Mouse (Mus musculus) NIH3T3 (cell line): ENCODE measurements around the gene Stx18.

Experiments used
- DNase-seq: peaks from one replicate; pipeline ENCODE4 v3.0.0-alpha.2; 2012; ENCODE audit warnings: low read depth

Stx18 gene

DNA sequence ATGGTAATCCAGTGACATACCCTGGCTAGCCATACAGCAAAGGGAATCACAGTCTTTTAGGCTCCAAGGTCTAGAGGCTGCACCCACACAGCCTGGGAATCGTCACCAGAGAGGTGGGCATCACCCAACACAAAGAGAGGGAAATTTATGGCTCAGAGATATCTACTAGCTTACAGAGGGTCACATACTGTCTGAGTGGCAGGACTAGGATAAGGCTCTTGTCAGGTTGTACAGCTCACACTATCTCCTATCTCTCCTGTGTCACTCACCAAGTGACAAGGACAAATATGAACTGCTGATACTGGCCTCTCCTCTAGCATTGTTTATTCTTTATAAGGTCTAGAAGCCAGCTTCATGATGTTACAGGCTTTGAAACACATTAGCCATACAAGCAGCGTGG lies 90.8 kb downstream of the Stx18 start:
- DNase-seq: no peak

DNA sequence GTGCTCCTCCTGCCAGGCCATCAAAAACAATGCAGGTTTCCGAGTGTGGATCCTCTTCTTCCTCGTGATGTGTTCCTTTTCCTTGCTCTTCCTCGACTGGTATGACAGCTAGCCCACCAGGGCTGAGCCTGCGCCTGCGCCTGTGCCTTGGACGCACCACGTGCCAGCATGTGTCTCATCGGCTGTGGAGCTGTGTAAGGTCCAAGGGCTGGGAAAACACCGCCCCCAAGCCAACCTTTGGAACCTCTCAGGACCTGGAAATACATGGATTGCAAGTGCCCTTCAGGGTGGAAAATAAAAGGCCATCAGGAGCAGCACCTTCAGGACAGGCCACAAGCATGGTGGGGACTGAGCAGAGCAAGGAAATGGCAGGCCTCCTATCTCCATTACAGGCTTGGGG lies 97.7 kb downstream of the Stx18 start:
- DNase-seq: no peak

DNA sequence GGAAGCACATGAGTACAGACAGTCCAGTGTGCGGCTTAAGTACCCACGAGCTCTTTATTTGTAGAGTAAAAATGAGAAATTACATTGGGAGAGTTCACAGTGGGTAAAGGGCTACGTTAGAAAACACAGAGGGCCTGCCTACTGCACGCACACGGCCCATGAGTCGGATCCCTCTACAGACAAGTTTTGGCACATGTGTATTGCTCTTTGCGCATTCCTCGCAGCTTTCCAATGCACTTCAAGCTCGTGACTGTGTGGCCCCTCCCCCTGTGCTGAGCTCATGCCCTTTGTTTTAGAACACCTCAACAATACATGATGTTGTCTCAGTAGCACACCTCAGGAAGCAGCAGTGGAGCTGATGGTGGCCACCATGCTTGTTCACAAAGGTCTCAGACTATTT lies 98.6 kb downstream of the Stx18 start:
- DNase-seq: no peak

DNA sequence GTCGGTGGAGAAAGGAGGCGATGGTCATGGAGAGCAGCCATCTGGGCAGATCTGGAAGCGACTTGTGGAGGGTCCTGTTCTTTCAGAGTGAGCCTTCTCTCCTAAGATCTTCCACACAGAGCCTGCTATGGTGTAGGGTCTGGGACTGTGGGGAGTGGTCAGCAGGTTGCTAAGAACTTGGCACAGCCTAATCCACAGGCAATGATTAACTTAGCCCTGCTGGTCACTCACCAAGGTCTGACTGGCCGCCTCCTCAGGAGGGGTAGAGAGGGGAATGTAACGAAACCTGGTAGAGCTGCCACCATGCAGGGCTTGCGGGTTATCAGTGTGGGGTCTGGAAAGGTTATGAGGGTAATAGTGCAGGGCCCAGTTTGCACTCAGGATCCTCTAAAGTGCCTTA lies 102.4 kb downstream of the Stx18 start:
- no peak for DNase-seq

DNA sequence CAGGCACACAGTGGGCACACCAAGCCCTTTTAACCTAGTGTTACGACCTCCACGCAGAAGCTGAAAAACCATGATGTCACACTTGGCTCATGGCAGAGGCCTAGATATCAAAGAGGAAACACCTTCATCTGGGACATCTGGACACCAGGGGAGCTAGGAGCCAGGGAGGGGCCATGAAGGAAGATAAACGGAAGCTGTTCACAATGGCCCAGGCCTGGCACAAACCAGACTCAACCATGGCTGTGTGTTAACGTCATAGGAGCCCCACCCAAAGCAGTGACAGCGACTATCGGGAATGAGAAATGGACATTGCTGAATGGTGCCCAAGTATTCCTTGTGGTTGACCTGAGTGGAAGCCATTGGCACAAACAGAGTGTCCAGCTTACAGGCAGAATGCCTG lies 108.0 kb downstream of the Stx18 start:
- peak; percentile 40 for DNase-seq

DNA sequence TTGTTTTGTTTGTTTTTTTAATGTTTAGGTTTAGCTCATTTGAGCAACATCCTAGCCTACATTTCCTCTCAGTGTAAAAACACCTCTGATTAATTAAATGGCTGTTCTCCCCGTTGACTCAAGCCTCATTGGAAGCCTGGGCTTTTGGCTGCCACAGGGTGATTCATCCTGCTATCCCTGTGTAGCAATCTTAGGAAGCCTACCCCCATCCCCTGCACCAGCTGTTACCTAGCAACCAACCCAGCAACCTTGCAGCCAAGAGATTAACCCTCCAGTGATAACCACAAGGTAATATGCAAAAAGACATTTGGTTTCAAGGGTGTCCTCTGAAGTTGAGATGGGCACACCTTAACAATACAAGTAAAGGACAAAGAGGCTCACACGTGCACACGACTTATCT lies 112.7 kb downstream of the Stx18 start:
- DNase-seq: peak; percentile 87

DNA sequence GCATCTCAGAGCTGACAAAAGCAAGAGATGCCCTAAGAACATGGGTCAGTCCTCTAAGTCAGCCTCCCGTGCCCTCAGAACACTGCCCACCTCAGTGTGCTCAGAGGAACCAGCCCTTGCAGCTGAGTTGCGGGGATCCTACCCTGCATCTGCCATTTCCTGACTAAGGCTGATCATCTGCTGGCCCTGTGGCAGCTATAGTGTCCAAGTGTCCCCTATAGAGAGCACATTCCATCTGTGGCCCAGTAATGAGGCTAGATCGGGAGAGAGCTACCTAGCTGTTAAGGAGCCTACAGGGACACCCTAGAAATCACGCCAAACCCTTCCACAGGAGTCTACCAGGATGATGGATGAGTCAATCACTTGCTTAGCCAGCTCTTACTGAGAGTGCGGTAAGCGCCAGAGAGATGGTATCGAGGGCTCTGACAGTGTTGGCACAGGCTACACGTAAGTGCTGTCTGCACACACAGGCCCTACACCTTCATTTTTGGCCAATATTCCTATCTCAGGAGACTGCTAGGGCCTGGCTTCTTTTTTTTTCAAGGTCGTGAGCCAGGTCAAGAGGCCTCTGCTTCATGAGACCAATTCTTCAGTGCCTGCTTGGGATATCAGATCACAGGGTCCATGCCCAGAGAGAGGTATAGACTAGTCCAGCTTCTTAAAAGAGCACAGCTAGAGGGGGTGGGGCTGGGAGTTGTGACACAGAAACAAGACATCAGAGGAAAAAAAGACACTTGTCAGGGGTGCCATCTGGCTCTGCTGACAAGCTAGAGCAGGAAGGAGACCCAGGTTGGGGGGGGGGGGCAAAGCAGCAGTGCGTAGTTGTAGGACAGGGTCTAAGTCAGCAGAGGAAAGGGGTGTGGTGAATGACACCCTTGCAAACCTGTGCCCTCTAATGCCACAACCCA lies 113.9 kb downstream of the Stx18 start:
- peak; percentile 45 for DNase-seq

DNA sequence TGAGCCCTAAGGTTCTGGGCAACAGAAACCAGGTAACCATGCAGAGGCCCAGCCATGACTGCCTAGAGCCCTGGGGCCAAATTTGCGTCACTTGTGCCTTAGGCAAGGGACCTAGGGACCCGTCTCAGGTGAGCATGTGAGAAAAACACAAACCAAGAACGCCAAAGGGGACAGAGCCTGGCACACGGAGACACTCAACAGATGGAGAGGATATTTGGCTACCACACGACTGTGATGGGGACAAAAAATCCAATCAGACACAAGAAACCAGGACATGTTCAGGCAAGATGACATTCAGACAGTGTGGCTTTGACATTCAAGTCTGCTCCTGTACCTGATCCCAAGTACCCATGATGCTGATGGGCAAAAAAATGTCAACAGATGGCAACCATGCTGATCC lies 115.1 kb downstream of the Stx18 start:
- DNase-seq: no peak

DNA sequence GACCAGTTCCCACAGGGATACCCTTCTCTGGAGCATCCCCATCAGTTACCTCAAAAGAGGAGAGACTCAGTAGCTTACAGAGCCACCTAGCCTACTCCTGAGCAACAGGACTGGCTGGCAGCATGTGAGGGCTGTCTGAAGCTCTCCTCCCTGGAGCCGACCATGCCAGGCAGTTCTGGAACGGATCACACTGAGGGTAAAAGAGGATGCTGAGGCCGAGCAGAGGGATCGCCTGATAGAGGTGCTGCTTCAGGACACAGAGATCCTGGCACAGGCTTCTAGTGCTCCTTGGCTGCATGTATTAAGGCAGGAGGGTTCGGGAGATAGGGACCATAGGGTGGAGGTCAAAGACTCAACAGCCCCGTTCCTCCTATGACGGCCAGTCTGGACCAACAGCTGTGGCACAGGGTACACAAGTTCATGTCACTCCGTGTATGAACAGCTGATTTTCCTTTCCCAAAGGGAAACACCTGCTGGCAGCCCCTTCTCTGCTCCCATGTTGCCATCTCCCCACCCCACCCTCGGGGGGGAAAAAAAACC lies 119.0 kb downstream of the Stx18 start:
- no peak for DNase-seq

DNA sequence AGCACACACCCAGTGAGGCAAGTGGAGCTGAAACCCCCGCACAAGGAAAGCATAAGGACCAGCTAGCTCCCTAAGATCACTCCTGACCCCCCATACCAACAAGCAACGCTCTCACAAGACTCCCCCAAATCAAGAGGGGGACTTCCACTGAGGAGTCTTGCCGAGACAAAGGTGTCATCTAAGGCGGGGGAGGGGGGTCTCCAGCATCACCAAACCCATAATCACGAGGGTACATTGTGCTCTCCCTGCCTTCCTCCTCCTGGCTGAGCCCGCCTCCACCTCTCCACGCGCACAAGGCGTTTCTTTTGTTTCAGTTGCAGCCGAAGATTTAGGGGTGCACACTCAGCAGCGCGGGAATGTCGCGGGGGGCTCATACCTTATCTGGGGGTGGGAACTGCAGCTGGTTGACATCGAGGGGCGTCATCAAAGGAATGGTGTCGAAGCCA lies 120.0 kb downstream of the Stx18 start:
- DNase-seq: no peak

DNA sequence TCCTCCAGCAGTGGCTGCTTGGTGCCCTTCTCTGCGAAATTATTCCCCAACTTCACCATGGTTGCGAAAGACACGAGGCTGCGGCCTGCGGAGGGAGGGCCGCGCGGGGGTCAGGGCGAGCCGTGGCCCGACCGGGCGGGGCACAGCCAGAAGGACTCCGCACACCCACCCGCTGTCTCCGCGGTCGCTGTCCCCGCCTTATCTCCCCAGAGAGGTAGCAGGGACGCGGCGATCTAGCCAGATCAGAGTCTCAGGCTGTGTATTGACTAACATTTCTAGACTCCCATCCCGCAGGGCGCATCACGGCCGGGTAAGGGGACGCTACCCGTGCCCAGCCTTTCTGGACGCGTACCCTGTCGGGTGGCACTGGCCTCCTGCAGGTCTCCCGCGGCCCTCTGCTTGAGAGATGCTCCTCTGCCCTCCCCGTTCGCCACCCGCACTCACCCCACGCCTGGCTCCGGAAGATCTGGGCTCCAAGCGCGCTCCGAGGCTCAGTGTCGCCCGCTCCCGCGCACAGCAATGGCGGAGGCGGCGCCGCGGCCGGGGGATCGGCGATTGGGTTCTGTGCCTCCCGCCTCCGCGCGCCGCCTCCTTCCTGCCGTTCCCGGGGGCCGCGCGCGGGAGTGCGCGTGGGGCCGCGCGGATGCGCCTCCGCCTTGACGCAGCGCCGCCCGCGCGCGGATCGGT lies 120.5 kb downstream of the Stx18 start:
- DNase-seq: peak; percentile 78

DNA sequence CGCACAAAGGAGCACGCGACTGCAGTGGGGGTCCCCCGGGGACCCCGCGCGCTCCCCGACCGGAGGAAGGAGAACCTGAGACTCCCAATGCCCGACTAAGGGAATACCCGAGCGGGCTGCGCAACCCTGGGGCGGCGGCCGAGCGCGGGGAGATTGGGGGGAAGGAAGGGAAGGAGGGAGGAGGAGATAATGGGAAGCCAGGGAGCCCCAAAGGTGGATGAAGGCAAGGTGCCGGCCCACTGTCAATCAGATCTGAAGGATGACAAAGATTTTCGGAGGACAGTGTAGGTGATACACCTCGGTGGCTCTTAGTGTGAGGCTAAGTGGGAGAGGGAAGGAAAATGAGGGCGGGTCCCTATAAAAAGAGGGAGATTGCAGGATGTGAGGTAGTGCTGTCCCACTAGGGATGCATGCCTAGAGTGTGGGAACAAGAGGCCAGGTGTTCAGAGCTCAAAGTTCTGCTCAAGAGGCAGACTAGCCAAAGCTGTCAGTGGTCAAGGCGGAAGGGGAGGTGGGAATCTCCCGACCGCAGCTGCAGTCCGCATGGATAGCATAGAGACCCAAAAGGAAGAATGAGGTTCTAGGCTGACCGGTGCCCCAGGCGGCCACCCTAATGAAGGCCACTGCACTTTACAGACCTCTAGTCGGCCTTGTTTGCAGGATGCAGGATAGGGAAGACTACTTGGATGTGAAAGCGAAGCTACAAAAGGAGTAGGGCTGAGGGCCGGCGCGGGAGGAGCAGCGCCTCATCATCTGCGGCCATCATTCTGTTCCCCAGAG lies 121.3 kb downstream of the Stx18 start, which contains the start of gene Nsg1:
Gene Nsg1, minus strand, starts transcription at position 274 of the 780 bp plus-strand sequence.
- no peak for DNase-seq

DNA sequence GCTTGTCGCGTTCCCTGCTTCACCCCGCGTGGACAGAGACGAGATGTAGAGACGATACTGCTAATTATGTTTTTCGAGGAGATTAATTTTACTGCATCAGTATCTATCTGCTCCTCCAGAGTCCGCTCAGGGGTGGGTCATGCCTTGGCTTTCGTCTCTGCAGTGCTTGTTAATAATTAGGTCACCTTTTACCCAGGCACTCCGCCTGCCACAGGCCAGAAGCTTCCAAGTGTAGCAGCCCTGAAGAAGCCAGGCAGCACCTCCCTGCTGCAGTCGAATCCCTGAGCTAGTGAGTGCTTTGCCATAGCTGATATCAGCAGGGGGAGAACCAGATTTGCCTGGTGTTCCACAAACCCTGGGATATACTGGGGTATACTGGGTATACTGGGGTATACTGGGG lies 130.0 kb downstream of the Stx18 start:
- DNase-seq: no peak

DNA sequence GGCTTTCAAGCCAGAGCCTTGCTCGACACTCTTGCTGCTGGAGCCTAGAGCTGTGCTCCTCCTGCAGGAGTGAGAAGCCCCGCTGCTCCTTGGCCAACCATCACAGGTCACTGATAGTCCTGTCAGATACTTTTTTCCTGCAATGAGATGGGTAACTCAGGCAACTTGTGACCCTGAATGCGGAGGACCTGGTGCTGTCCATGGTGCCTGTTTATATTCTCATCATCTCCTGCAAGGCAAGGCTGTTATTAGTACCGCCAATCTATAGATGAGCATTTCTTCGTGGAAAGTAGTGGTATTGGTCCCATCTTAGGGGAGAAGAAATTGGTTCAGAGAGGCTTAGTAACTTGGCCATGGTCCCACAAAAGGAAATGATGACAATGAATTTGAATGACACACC lies 135.2 kb downstream of the Stx18 start:
- peak; percentile 66 for DNase-seq

DNA sequence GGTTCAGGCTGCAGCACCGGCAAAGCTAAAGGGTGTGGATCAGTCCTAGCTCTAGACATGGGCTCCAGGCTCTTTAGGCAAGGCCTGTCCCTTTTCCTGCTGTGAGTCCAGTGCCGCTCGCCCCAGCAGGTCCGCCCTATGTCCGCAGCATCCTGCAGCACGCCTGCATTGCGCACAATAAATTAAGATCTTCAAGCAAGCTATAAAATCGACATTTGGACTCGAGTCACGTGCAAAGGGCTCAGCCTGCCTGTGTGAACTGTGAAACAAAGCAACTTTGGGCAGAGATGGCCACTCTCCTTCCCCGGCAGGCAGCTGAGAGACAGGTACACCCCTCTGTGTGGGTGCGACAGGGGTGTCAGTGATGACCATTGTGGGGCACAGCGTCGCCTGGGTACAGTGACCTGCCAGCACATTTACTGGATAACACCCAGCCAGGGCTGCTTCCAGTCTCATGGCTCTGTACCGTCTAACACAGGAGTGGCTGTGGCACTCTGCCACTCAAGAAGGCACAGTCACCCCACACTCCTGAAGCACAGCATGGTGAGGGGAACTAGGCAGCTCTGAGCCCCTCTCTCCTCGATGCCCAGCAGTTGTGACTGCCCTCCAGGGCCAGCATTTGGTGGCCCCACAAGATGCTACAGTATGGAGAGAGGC lies 135.8 kb downstream of the Stx18 start:
- DNase-seq: no peak

DNA sequence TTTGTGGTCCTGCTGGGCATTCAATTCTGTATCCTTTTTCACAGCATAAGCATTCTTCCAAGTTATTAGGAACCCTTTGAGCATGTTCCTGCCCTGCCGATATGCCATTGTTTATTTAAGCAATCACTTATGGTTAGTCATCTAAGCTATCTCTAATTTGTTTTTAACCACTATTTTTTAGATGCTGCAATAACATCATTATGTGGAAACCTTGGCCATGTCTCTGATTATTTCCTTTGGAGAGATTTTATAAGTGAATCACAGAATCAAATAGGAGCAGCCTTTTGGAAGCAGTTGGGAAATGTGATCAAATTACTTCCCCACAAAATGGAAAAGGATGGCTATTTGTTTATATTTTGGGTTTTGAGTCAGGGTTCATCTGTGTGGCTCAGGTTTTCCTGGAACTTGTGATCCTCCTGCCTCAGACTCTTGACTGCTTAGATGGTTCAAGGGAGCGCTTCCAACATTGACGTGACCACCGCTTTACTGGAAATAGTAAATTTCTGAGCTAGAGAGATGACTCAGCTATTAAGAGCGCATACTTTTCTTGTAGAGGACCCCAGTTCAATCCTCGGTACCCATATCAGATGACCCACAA lies 146.2 kb downstream of the Stx18 start:
- DNase-seq: peak; percentile 94

DNA sequence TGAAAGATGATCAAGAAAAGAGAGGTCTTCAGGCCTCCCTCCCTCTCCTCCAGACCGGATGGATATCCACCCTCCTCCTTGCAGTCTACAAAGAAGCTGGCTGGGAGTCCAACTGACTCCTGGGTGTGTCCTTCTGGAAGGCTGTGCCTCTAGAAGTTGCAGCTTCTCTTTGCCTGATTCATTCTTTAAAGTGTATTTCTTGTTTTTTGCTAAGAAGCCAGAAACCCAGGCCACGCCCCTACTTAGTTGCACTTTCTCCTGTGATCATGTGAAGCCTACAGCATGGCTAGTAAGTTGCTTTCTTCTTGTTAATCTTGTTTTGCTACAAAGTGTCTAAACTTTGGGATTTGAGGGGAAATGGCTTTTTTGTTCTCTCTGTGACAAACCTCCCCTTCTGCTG lies 148.5 kb downstream of the Stx18 start:
- peak; percentile 86 for DNase-seq
